Mouse (Mus musculus) olfactory bulb, adult 2 months (tissue): Measurements from ENCODE around the gene Rasgef1b. TPM values are rescaled to one million over a fixed set of nuclear protein-coding genes. Genes with fewer than 3 reads are reported as not detected.

ENCODE experiments used
- H3K27ac ChIP-seq: fragments of 200-500 bp; 2 replicates; pipeline ENCODE4 v1.5.1; 2012; ENCODE audit warnings: low read depth, low read length; ENCODE audit not compliant: insufficient read depth
- H3K4me1 ChIP-seq: fragments of 200-500 bp; 2 replicates; pipeline ENCODE4 v1.6.1; 2012; ENCODE audit warnings: low read length; ENCODE audit not compliant: control insufficient read depth, insufficient read depth
- H3K4me3 ChIP-seq: fragments of 200-500 bp; 2 replicates; pipeline ENCODE4 v1.5.1; 2012; ENCODE audit warnings: mild to moderate bottlenecking, low read depth, low read length, moderate library complexity; ENCODE audit not compliant: insufficient read depth
- CTCF ChIP-seq: fragments of 200-500 bp; IDR thresholded peaks from 2 replicates; pipeline ENCODE4 v1.5.1; 2012; ENCODE audit warnings: low read depth, mild to moderate bottlenecking, low read length, moderate library complexity; ENCODE audit not compliant: insufficient read depth
- POLR2A ChIP-seq: fragments of 200-500 bp; IDR thresholded peaks from 2 replicates; pipeline ENCODE4 v1.6.1; 2012; ENCODE audit warnings: mild to moderate bottlenecking, low read depth, low read length, moderate library complexity; ENCODE audit not compliant: insufficient read depth
- WGBS: fragments of 180-500 bp; shearing (Covaris S2); methylation state at CpG from one replicate; pipeline ENCODE4 v1.1.7; 2018; 5-methylcytosine and 5-hydroxymethylcytosine counted together
- polyA plus RNA-seq: library from polyadenylated mRNA; stranded (reverse); fragments of >200 nt; gene quantifications from 2 replicates; pipeline ENCODE4 v1.2.4, GENCODE M21; 2012; ENCODE audit warnings: low replicate concordance; ENCODE audit not compliant: missing spikeins, insufficient read depth, insufficient read length

Rasgef1b gene
- polyA plus RNA-seq, 1 experiment: not detected

- Histone ChIP-seq H3K27ac (no peak overlapping the region), H3K4me1 (peaks cover 3% of the 10 kb centered on the region; the same call in 1 of the 2 replicates), H3K4me3 (no peak overlapping the region)
- TF ChIP-seq CTCF: no peak
- no peak for TF ChIP-seq POLR2A
- WGBS: 90% methylated on average over 2 of the region's 2 CpGs
Measured at GRCm38 (mm10) chr5:99269131-99269530, 459.7 kb downstream of the Rasgef1b start.

GRCm38 (mm10) chr5:99267338-99267737, 461.5 kb downstream of the Rasgef1b start:
- no peak for TF ChIP-seq POLR2A
- no peak for TF ChIP-seq CTCF
- no peak overlapping the region for H3K4me3 ChIP-seq
- H3K4me1 ChIP-seq: no peaks in the 10 kb centered on the region
- WGBS: 93% methylated on average over 5 of the region's 5 CpGs
- no peak overlapping the region for H3K27ac ChIP-seq

- 95% methylated on average over 8 of the region's 8 CpGs for WGBS
- no peak for TF ChIP-seq CTCF
- TF ChIP-seq POLR2A: no peak
- no peak overlapping the region for H3K27ac ChIP-seq
- no peaks in the 10 kb centered on the region for H3K4me1 ChIP-seq
- no peak overlapping the region for H3K4me3 ChIP-seq
Measured at GRCm38 (mm10) chr5:99266301-99266700, 462.6 kb downstream of the Rasgef1b start.

- H3K4me3 ChIP-seq: no peak overlapping the region
- H3K4me1 ChIP-seq: no peaks in the 10 kb centered on the region
- TF ChIP-seq CTCF (no peak), POLR2A (no peak)
- H3K27ac ChIP-seq: no peak overlapping the region
- WGBS: 91% methylated on average over 6 of the region's 6 CpGs
Measured at GRCm38 (mm10) chr5:99262197-99262920, 466.5 kb downstream of the Rasgef1b start.

- no peak overlapping the region for H3K27ac ChIP-seq
- no peak overlapping the region for H3K4me3 ChIP-seq
- H3K4me1 ChIP-seq: no peaks in the 10 kb centered on the region
- TF ChIP-seq CTCF (no peak), POLR2A (no peak)
- 84% methylated on average over 4 of the region's 4 CpGs for WGBS
Measured at GRCm38 (mm10) chr5:99261121-99261724, 467.6 kb downstream of the Rasgef1b start.

GRCm38 (mm10) chr5:99258003-99258500, 470.8 kb downstream of the Rasgef1b start:
- H3K4me1 ChIP-seq: no peaks in the 10 kb centered on the region
- no peak overlapping the region for H3K4me3 ChIP-seq
- TF ChIP-seq CTCF (no peak), POLR2A (no peak)
- 93% methylated on average over 4 of the region's 4 CpGs for WGBS
- no peak overlapping the region for H3K27ac ChIP-seq

GRCm38 (mm10) chr5:99252203-99253135, 476.4 kb downstream of the Rasgef1b start:
- under 1% methylated on average over 78 of the region's 78 CpGs for WGBS
- Histone ChIP-seq H3K4me3 (peak overlapping the region; percentile 78), H3K27ac (no peak overlapping the region), H3K4me1 (peaks cover 13% of the 10 kb centered on the region; the same call in 1 of the 2 replicates)
- TF ChIP-seq CTCF (no peak), POLR2A (0 out of 2 replicates have a peak, but pooled peaks have one; percentile 57)

- 6% methylated on average over 34 of the region's 34 CpGs for WGBS
- Histone ChIP-seq H3K27ac (peak overlapping the region; percentile 34; the same call in 1 of the 2 replicates), H3K4me1 (peaks cover 13% of the 10 kb centered on the region; the same call in 1 of the 2 replicates), H3K4me3 (peak overlapping the region; percentile 46)
- TF ChIP-seq POLR2A (no peak), CTCF (no peak)
Measured at GRCm38 (mm10) chr5:99251379-99252202, 477.3 kb downstream of the Rasgef1b start.
